ENCODE assay signal across 8 mouse cellular contexts in genomic region chr11:105525608-105526007, GRCm38 (mm10).
A peak's percentile ranks its signal among the peaks of the same experiment; 100 is the strongest.
DNase-seq lines count a peak whose midpoint lies in the region; TF ChIP-seq lines count a peak whose summit lies in the region.

No protein-coding gene starts in this region.

- TF ChIP-seq CTCF in layer of hippocampus, adult 2 months (conservative IDR thresholded peaks at IDR 0.05), result no peak

- peak; percentile 47 for DNase-seq in layer of hippocampus, adult 9-11 months
- no peak for DNase-seq in layer of hippocampus, adult 2 months (ENCODE audit: low spot score in 2 of 2)
- DNase-seq in adrenal gland, postnatal 36 days, result peak; percentile 20 to 39
- DNase-seq in heart, adult 18-20 months, result peak; percentile 75 to 86
- DNase-seq in kidney, postnatal 4 days, result peak; percentile 41 to 59
- DNase-seq in ovary, postnatal 36 days (ENCODE audit: low spot score), result peak; percentile 36
- no peak for DNase-seq in layer of hippocampus, postnatal 10 days (ENCODE audit: low spot score in 2 of 2)
- no peak for DNase-seq in cerebellum, adult 11-12 months

- no peak overlapping the region for H3K4me3 ChIP-seq in layer of hippocampus, adult 2 months

- no peak overlapping the region for H3K27ac ChIP-seq in layer of hippocampus, adult 2 months

Comparison
In these comparisons a context has a peak if more than half of its experiments do, and no peak if none do; other contexts are left out.
1. DNase-seq: peak in layer of hippocampus, adult 9-11 months (single experiment), adrenal gland, postnatal 36 days (2 of 2), heart, adult 18-20 months (2 of 2), kidney, postnatal 4 days (2 of 2) and ovary, postnatal 36 days (single experiment); none in layer of hippocampus, adult 2 months (0 of 2), layer of hippocampus, postnatal 10 days (0 of 2) and cerebellum, adult 11-12 months (single experiment).